Comparison of ENCODE assay signal across 10 mouse cellular contexts in genomic region chr14:7847746-7848232, GRCm38 (mm10). TPM values are rescaled to one million over a fixed set of nuclear protein-coding genes. Genes with fewer than 3 reads are reported as not detected.
A peak's percentile ranks its signal among the peaks of the same experiment; 100 is the strongest.
DNase-seq lines count a peak whose midpoint lies in the region; ATAC-seq and TF ChIP-seq lines count a peak whose summit lies in the region.
"Had no signal": no experiment of that assay in that cellular context is flagged by ENCODE, and none has a peak within 500 bp of the region (broad histone marks: within the 10 kb centered on the region; RNA-seq: fewer than 3 reads in every experiment).

No protein-coding gene starts in this region.

- H3K27me3 ChIP-seq in C2C12 (ENCODE audit: control insufficient read depth, insufficient read depth, insufficient read length): no peaks in the 10 kb centered on the region
- H3K27me3 ChIP-seq in midbrain, embryonic 10.5 days (ENCODE audit: low read depth, poor library complexity, severe bottlenecking): no peaks in the 10 kb centered on the region

- 9% methylated on average over 5 of the region's 5 CpGs for WGBS in midbrain, embryonic 10.5 days

- no peak for TF ChIP-seq CTCF in C2C12 (IDR thresholded peaks at IDR 0.05; ENCODE audit: control insufficient read depth, insufficient read depth, insufficient read length)

- ATAC-seq in cerebellum, adult (ENCODE audit: insufficient number of reproducible peaks, low FRiP score, low TSS enrichment): no peak

- H3K36me3 ChIP-seq in C2C12 (ENCODE audit: control insufficient read depth, insufficient read depth): peaks cover 22% of the 10 kb centered on the region
- H3K36me3 ChIP-seq in midbrain, embryonic 10.5 days: no peaks in the 10 kb centered on the region

- no peaks in the 10 kb centered on the region for H3K9me3 ChIP-seq in midbrain, embryonic 10.5 days (replicated peaks)

- peaks cover 40% of the 10 kb centered on the region for H3K4me1 ChIP-seq in midbrain, embryonic 10.5 days

- H3K79me3 ChIP-seq in C2C12 (ENCODE audit: low read depth): peaks cover 86% of the 10 kb centered on the region

- H3K27ac ChIP-seq in midbrain, embryonic 10.5 days (replicated peaks): peak overlapping the region; percentile 84

- DNase-seq in ZHBTc4 (ENCODE audit: low read depth, low spot score): peak; percentile 66
- DNase-seq in gastrocnemius, postnatal 25 days: peak; percentile 24
- DNase-seq in midbrain, embryonic 10.5 days (ENCODE audit: low spot score): peak; percentile 53
- DNase-seq in cerebellum, adult 9-10 months: no peak
- DNase-seq in frontal cortex, postnatal 36 days (ENCODE audit: low spot score in 2 of 2): no peak
- DNase-seq in ovary, postnatal 14 days (ENCODE audit: low spot score): no peak

- H3K79me2 ChIP-seq in C2C12 (ENCODE audit: control insufficient read depth, insufficient read depth): peaks cover 100% of the 10 kb centered on the region

- H3K4me3 ChIP-seq in C2C12 (ENCODE audit: insufficient read depth, poor library complexity, severe bottlenecking): no peak overlapping the region
- H3K4me3 ChIP-seq in midbrain, embryonic 10.5 days: 0 out of 2 replicates have a peak overlapping the region, but pooled peaks have one; percentile 7

- no peak overlapping the region for H3ac ChIP-seq in C2C12 (ENCODE audit: control insufficient read depth, insufficient read length, low read depth)

TF ChIP-seq in C2C12, 6 proteins besides CTCF, POLR2A, EP300 and RAD21:
- TF ChIP-seq MYOD1 (IDR thresholded peaks at IDR 0.05; ENCODE audit: control insufficient read depth, insufficient read length, low read depth) (no peak), CEBPB (IDR thresholded peaks at IDR 0.05; ENCODE audit: low read depth) (peak; percentile 35), USF1 (IDR thresholded peaks at IDR 0.05; ENCODE audit: low read depth) (no peak), MYOG (IDR thresholded peaks at IDR 0.05; ENCODE audit: control insufficient read depth, extremely low read depth, insufficient read length) (no peak), FOSL1 (IDR thresholded peaks at IDR 0.05; ENCODE audit: insufficient read depth, low read length, poor library complexity, severe bottlenecking) (peak; percentile 13), MAX (IDR thresholded peaks at IDR 0.05) (no peak)

RNA-seq across cellular contexts. Expression of gene Flnb, which starts 30.0 kb away (rescaled TPM):
- 154 TPM for polyA plus RNA-seq in C2C12 (2012; fragmentation: generic; extraction: Trizol)
- total RNA-seq in gastrocnemius, postnatal 25 days (2021): 10 to 100 TPM in 1 of 2 experiments, 1 to 10 TPM in 1; 9.2 to 11.6 TPM
- 13.8 and 17.0 TPM in 2 replicates for polyA plus RNA-seq in midbrain, embryonic 10.5 days (2016; fragmentation: Nextera tagmentation; extraction: Ambion mirVana)

RNA-seq across cellular contexts. Expression of gene Gm26661, which starts 56.4 kb away (rescaled TPM):
- polyA plus RNA-seq in C2C12 (2012; fragmentation: generic; extraction: Trizol): not detected
- not detected for total RNA-seq in gastrocnemius, postnatal 25 days (2021)
- polyA plus RNA-seq in midbrain, embryonic 10.5 days (2016; fragmentation: Nextera tagmentation; extraction: Ambion mirVana): not detected in 2 replicates
- total RNA-seq: adrenal gland, postnatal 36 days; hematopoietic stem cell, adult 5-6 weeks had no signal

Comparison
In these comparisons a context has a peak if more than half of its experiments do, and no peak if none do; other contexts are left out.
1. DNase-seq: peak in ZHBTc4 (single experiment), gastrocnemius, postnatal 25 days (single experiment) and midbrain, embryonic 10.5 days (single experiment); none in cerebellum, adult 9-10 months (single experiment), frontal cortex, postnatal 36 days (0 of 2) and ovary, postnatal 14 days (single experiment).